Mouse (Mus musculus) testis, postnatal 10 days (tissue): Measurements from ENCODE around the gene Hhat.

Experiments used
- DNase-seq: peaks from one replicate; pipeline ENCODE4 v3.0.0; 2021; ENCODE audit warnings: low spot score

Hhat gene

GRCm38 (mm10) chr1:192489908-192490825 lies 280.9 kb downstream of the Hhat start:
- no peak for DNase-seq

DNA sequence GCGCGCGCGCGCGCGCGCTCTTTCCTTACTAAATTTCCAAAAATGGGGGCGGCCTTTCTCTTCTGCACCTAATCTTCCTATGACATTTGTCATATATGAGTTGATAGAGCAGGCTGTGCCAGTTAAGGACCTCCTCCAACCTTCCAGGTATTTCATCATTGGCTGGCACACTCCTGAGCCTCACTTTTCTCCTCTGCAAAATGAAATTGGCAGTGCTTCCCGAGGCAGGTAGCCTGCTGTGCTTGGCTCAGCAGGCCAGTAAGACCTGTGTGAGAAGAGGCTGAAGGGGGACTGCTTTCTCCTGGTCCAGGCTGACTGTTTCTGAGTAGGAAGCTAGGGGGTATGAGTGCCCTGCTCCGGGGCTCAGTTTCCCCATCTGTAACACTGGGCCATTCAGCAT lies 283.5 kb downstream of the Hhat start:
- DNase-seq, result no peak

- DNase-seq, result no peak
Measured at GRCm38 (mm10) chr1:192485030-192485429, 286.0 kb downstream of the Hhat start.

- DNase-seq, result no peak
Measured at GRCm38 (mm10) chr1:192481446-192481845, 289.6 kb downstream of the Hhat start.

GRCm38 (mm10) chr1:192480072-192480784 lies 290.8 kb downstream of the Hhat start:
- no peak for DNase-seq

GRCm38 (mm10) chr1:192478176-192478575 lies 292.8 kb downstream of the Hhat start:
- no peak for DNase-seq

DNA sequence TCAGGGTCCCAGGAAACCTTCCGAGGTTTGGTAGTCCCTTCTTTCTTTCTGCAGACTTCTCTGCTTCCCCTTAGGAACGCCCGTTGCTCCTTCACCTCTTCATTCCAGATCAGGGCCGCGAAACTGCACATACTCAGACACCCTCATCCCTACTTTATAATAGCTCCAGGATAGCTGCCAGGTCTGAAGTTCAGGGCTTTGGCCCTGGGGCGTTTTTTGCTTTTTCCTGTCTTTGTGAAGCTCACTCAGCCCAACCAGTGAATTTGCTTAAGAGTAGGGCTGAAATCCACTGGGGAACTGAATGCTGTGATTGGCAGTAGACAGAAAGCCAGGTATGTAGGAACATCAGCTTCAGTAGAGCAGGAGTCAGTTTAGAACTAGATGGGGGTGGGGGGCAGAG lies 293.5 kb downstream of the Hhat start:
- DNase-seq, result no peak

GRCm38 (mm10) chr1:192476704-192477103 lies 294.3 kb downstream of the Hhat start:
- no peak for DNase-seq

- no peak for DNase-seq
Measured at GRCm38 (mm10) chr1:192473134-192473533, 297.9 kb downstream of the Hhat start.

GRCm38 (mm10) chr1:192472366-192472765 lies 298.7 kb downstream of the Hhat start:
- no peak for DNase-seq

DNA sequence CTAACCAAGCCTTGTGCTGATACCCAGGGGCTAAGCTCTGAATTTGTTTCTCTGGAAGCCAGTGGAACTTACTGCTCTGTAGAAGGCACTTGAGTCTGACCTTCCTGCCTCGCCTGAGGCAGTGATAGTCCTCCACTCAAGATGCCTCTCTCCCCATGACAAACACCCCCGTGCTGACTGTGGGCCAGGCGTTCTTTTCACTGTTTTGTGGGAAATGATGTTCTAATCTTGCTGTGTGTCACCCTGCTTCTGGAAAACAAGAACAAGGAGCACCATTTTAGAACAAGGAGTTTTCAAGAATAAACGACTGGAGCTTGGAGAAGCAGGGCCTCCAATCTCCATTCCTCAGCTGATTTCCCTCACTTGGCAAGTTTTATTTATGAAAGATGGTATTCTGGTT lies 307.3 kb downstream of the Hhat start:
- no peak for DNase-seq

GRCm38 (mm10) chr1:192457526-192458206 lies 313.4 kb downstream of the Hhat start:
- DNase-seq, result peak; percentile 77

DNA sequence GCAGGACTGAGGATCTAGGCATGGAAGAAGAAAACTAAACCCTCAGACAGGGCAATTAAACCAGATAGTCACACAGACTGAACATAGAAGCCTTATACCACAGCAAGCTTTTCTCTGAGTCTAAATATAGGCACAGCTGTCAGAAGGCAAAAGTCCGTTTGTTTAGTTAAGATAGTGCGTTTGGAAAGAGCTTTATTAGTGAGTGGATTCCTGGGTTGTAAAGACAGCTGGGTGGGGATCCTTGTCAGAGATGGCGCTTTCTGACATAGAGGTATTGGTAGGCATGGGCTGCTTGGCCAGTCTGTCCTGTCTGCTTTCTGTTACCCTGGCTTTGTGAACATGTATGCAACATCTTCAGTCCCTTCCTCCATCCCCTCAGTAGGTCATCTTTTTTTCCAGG lies 314.0 kb downstream of the Hhat start:
- no peak for DNase-seq

DNA sequence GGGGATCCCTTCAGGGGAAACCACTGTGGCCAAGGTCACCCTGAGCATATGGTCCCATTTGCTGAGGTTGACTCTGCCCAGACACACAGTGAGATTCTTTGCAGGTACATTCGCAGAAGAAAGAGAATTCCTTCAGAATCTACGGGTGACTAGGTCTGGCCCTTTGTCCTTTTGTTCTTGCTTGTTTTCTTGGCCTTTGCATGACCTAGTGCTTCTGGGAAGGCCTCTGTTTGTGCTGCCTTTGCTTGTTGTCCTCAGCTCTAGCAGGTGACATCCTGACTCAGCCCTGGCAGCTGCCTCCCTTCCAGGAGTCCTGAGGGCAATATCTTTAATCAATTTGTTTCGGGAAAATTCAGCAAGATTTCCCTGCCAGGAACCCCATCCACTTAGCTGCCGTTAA lies 316.0 kb downstream of the Hhat start:
- DNase-seq, result no peak

GRCm38 (mm10) chr1:192454501-192454900 lies 316.5 kb downstream of the Hhat start:
- no peak for DNase-seq

DNA sequence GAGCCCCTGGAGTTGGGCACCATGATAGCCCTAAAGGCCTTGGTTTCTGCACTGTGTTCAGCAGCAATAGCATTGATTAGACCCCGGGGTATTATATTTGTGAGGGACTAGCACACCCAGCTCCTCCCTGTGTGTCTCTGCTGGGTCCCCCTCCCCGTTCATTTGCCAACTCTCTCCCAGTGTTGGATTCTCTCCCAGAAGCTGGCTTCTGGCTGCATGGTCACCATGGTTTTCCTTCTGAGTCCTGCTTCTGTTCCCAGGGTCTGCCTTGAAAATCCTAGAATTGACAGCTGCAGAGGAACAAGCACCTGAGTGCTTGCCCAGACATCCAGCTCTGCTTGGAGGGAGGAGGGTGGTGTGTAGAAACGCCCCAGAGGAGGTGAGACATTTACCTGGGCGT lies 319.3 kb downstream of the Hhat start:
- DNase-seq, result no peak

DNA sequence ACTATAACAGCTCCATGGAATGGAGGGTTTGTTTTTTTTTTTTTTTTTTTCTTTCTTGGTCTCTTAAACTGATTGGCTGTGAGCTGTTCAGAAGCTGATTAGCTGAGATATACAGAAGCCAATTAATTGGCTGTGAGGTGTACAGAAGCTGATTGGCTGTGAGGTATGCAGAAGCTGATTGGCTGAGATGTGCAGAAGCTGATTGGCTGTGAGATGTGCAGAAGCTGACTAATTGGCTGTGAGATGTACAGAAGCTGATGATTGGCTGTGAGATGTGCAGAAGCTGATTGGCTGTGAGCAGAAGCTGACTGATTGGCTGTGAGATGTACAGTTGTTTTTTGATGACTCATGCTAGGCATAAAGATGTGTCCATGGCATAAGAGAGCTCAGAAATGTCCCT lies 320.6 kb downstream of the Hhat start:
- no peak for DNase-seq

DNA sequence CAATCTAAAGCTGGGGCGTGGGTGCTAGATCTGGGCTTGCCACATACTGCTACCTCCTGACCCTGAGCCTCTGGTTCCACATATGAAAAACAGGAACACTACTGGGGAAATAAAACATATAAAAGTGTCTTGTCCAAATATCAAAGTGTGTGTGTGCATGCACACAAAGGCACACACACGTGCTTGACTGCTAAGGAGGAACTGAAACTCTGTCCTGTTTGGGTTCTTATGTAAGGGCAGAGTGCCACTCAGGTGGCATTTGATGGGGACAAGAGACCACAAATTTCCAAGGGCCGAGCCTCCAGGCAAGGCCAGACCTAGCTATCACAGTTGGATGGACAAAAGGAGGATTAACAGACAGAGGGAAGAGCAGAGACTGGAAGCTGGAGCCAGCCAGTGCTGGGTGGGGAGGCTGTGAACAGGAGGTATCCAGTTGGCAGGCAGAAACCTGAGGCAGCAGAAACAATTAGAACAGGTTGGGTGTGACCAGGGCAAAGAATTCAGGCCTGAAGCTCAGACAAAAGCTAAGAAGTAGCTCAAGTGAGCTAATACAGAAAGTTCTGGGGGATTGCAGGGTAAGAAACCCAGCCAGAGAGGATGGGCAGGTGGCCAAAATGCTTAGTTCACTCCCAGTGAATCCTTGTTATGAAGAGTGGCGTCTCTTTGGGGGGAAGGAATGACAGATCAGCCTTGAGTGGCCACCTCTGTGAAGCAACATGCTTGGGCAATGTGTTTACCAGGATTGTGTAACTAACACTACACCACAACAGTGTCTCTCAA lies 321.3 kb downstream of the Hhat start:
- no peak for DNase-seq

- DNase-seq, result no peak
Measured at GRCm38 (mm10) chr1:192448512-192448911, 322.5 kb downstream of the Hhat start.

- no peak for DNase-seq
Measured at GRCm38 (mm10) chr1:192447666-192448065, 323.4 kb downstream of the Hhat start.
